In genomic region chr1:167660521-167661101, GRCm38 (mm10) we compare ENCODE assay signal across 8 mouse cellular contexts. TPM values are rescaled to one million over a fixed set of nuclear protein-coding genes. Genes with fewer than 3 reads are reported as not detected.
DNase-seq lines count a peak whose midpoint lies in the region; ATAC-seq and TF ChIP-seq lines count a peak whose summit lies in the region.

No protein-coding gene starts in this region.

- peaks cover 15% of the 10 kb centered on the region for H3K27me3 ChIP-seq in embryonic facial prominence, embryonic 14.5 days (replicated peaks; ENCODE audit: control insufficient read depth, insufficient read depth, low read length)
- peaks cover 36% of the 10 kb centered on the region for H3K27me3 ChIP-seq in heart, embryonic 11.5 days (ENCODE audit: control insufficient read depth, insufficient read depth, low read length)
- peaks cover 25% of the 10 kb centered on the region for H3K27me3 ChIP-seq in lung, embryonic 14.5 days (ENCODE audit: insufficient read depth, low read length)

- peak overlapping the region; percentile 26 for H3K4me3 ChIP-seq in embryonic facial prominence, embryonic 14.5 days (ENCODE audit: low read depth, low read length)
- peak overlapping the region; percentile 20 for H3K4me3 ChIP-seq in heart, embryonic 11.5 days (ENCODE audit: low read depth, low read length)
- peak overlapping the region; percentile 18; the same call in 1 of the 2 replicates for H3K4me3 ChIP-seq in lung, embryonic 14.5 days (ENCODE audit: low read depth, low read length)

- under 1% methylated on average over 20 of the region's 21 CpGs for WGBS in embryonic facial prominence, embryonic 14.5 days
- 2% methylated on average over 21 of the region's 21 CpGs for WGBS in heart, embryonic 11.5 days (ENCODE audit: insufficient replicate concordance)
- WGBS in lung, embryonic 14.5 days: 2% methylated on average over 21 of the region's 21 CpGs

- DNase-seq in left cerebral cortex, adult 18-20 months (ENCODE audit: low spot score in 2 of 2): peak; percentile 16 to 21
- DNase-seq in left cerebral cortex, adult 11 months (ENCODE audit: low spot score): no peak
- peak; percentile 94 for DNase-seq in embryonic facial prominence, embryonic 14.5 days (ENCODE audit: low spot score)
- DNase-seq in kidney, adult 9 months: peak; percentile 26
- DNase-seq in lung, embryonic 14.5 days: peak; percentile 71
- DNase-seq in ovary, postnatal 14 days (ENCODE audit: low spot score): peak; percentile 53
- DNase-seq in B cell, adult 2 months: no peak

- peak overlapping the region; percentile 31; the same call in 1 of the 2 replicates for H3K9ac ChIP-seq in embryonic facial prominence, embryonic 14.5 days (ENCODE audit: low read depth, low read length)
- no peak overlapping the region for H3K9ac ChIP-seq in heart, embryonic 11.5 days (ENCODE audit: low read depth, low read length)
- H3K9ac ChIP-seq in lung, embryonic 14.5 days: no peak overlapping the region

- H3K9me3 ChIP-seq in embryonic facial prominence, embryonic 14.5 days (ENCODE audit: control insufficient read depth, low read length): no peaks in the 10 kb centered on the region
- no peaks in the 10 kb centered on the region for H3K9me3 ChIP-seq in heart, embryonic 11.5 days (replicated peaks; ENCODE audit: control insufficient read depth, low read length)
- no peaks in the 10 kb centered on the region for H3K9me3 ChIP-seq in lung, embryonic 14.5 days (ENCODE audit: low read depth, low read length)

- no peak for TF ChIP-seq CTCF in lung, embryonic 14.5 days (IDR thresholded peaks at IDR 0.05; ENCODE audit: low read depth)

- ATAC-seq in embryonic facial prominence, embryonic 14.5 days (ENCODE audit: low read depth): peak; percentile 93
- no peak for ATAC-seq in heart, embryonic 11.5 days (replicated peaks; ENCODE audit: insufficient number of reproducible peaks, low FRiP score, low TSS enrichment)
- ATAC-seq in lung, embryonic 14.5 days (ENCODE audit: insufficient read depth): peak; percentile 87

- peaks cover 21% of the 10 kb centered on the region; the same call in 1 of the 2 replicates for H3K4me1 ChIP-seq in embryonic facial prominence, embryonic 14.5 days (ENCODE audit: control insufficient read depth, insufficient read depth, low read length)
- H3K4me1 ChIP-seq in heart, embryonic 11.5 days (ENCODE audit: control insufficient read depth, insufficient read depth, low read length): no peaks in the 10 kb centered on the region
- no peaks in the 10 kb centered on the region; the same call in 1 of the 2 replicates for H3K4me1 ChIP-seq in lung, embryonic 14.5 days (ENCODE audit: insufficient read depth)

- peak overlapping the region; percentile 53 for H3K4me2 ChIP-seq in embryonic facial prominence, embryonic 14.5 days (ENCODE audit: low read depth, low read length)
- H3K4me2 ChIP-seq in heart, embryonic 11.5 days: peak overlapping the region; percentile 54
- peak overlapping the region; percentile 54 for H3K4me2 ChIP-seq in lung, embryonic 14.5 days

- peak overlapping the region; percentile 56 for H3K27ac ChIP-seq in embryonic facial prominence, embryonic 14.5 days (replicated peaks; ENCODE audit: low read depth, low read length)
- no peak overlapping the region for H3K27ac ChIP-seq in heart, embryonic 11.5 days (ENCODE audit: low read depth, low read length)
- H3K27ac ChIP-seq in lung, embryonic 14.5 days (ENCODE audit: low read depth): no peak overlapping the region

- no peaks in the 10 kb centered on the region for H3K36me3 ChIP-seq in embryonic facial prominence, embryonic 14.5 days (ENCODE audit: control insufficient read depth, insufficient read depth, low read length)
- no peaks in the 10 kb centered on the region for H3K36me3 ChIP-seq in heart, embryonic 11.5 days (ENCODE audit: control insufficient read depth, insufficient read depth, low read length)
- H3K36me3 ChIP-seq in lung, embryonic 14.5 days (ENCODE audit: insufficient read depth): no peaks in the 10 kb centered on the region

RNA-seq across cellular contexts. Expression of gene Lmx1a, which starts 28.4 kb away (rescaled TPM):
- not detected for total RNA-seq in left cerebral cortex, adult 18-20 months (2021)
- polyA plus RNA-seq in embryonic facial prominence, embryonic 14.5 days (2014; fragmentation: Nextera tagmentation; extraction: Ambion mirVana): 1.5 and 1.7 TPM in 2 replicates
- polyA plus RNA-seq in heart, embryonic 11.5 days (2014; fragmentation: Nextera tagmentation; extraction: Ambion mirVana): 4.3 and 6.1 TPM in 2 replicates
- not detected in 2 replicates for polyA plus RNA-seq in lung, embryonic 14.5 days (2014; fragmentation: Nextera tagmentation; extraction: Ambion mirVana)

Comparison
In these comparisons a context has a peak if more than half of its experiments do, and no peak if none do; other contexts are left out.
1. DNase-seq: peak in left cerebral cortex, adult 18-20 months (2 of 2), embryonic facial prominence, embryonic 14.5 days (single experiment), kidney, adult 9 months (single experiment), lung, embryonic 14.5 days (single experiment) and ovary, postnatal 14 days (single experiment); none in left cerebral cortex, adult 11 months (single experiment) and B cell, adult 2 months (0 of 2).
2. Peak in every context shown above with its lines, with median percentiles within 50 percentile points of each other: H3K4me2 ChIP-seq and H3K4me3 ChIP-seq.